Mouse (Mus musculus) right cerebral cortex, postnatal 4 days (tissue): Measurements from ENCODE around the gene Mbd4.

Experiments
- DNase-seq: peaks from one replicate; pipeline ENCODE4 v3.0.0-alpha.2; 2022

Mbd4 gene

GRCm38 (mm10) chr6:115808196-115808487 is 45.0 kb downstream of the Mbd4 start:
- DNase-seq, result no peak

- no peak for DNase-seq
These were observed 45.5 kb downstream of the Mbd4 start for GRCm38 (mm10) chr6:115807464-115808195.

GRCm38 (mm10) chr6:115804432-115805192 is 48.6 kb downstream of the Mbd4 start:
- DNase-seq, result no peak

GRCm38 (mm10) chr6:115803541-115804382 is 49.4 kb downstream of the Mbd4 start:
- peak; percentile 75 for DNase-seq

GRCm38 (mm10) chr6:115801811-115802210 is 51.4 kb downstream of the Mbd4 start:
- no peak for DNase-seq

GRCm38 (mm10) chr6:115792691-115793215 is 60.4 kb downstream of the Mbd4 start:
- DNase-seq, result no peak

GRCm38 (mm10) chr6:115791842-115792686 is 61.1 kb downstream of the Mbd4 start:
- no peak for DNase-seq

GRCm38 (mm10) chr6:115791016-115791415 is 62.2 kb downstream of the Mbd4 start:
- no peak for DNase-seq
